Mouse (Mus musculus) midbrain, embryonic 15.5 days (tissue): ENCODE data around the gene Themis2. TPM values are rescaled to one million over a fixed set of nuclear protein-coding genes. Genes with fewer than 3 reads are reported as not detected.
"Not testable (repeated sequence)": the region's sequence is repeated elsewhere in the genome, so short reads cannot be mapped to it uniquely, and the experiment has no call there.

Source experiments
- ATAC-seq: fragments of 200-750 bp; cut with Nextera tagmentation; replicated peaks from 2 replicates; pipeline ENCODE4 v1.8.0; 2017; ENCODE audit warnings: moderate TSS enrichment
- H3K27ac ChIP-seq: fragments of 300-500 bp; sonication (generic); 2 replicates; pipeline ENCODE4 v1.5.1; 2015; ENCODE audit warnings: mild to moderate bottlenecking, inconsistent platforms
- H3K27me3 ChIP-seq: fragments of 300-500 bp; sonication (generic); replicated peaks from 2 replicates; pipeline ENCODE4 v1.6.1; 2015; ENCODE audit warnings: inconsistent platforms
- H3K36me3 ChIP-seq: fragments of 300-500 bp; sonication (generic); replicated peaks from 2 replicates; pipeline ENCODE4 v1.6.1; 2015; ENCODE audit warnings: inconsistent platforms
- H3K4me1 ChIP-seq: fragments of 300-500 bp; sonication (generic); 2 replicates; pipeline ENCODE4 v1.6.1; 2015; ENCODE audit warnings: inconsistent platforms
- H3K4me2 ChIP-seq: fragments of 300-500 bp; sonication (generic); 2 replicates; pipeline ENCODE4 v1.6.1; 2015; ENCODE audit warnings: inconsistent platforms, mild to moderate bottlenecking, moderate library complexity
- H3K4me3 ChIP-seq: fragments of 300-500 bp; sonication (generic); 2 replicates; pipeline ENCODE4 v1.5.1; 2015; ENCODE audit warnings: mild to moderate bottlenecking, inconsistent platforms
- H3K9ac ChIP-seq: fragments of 300-500 bp; sonication (generic); 2 replicates; pipeline ENCODE4 v1.6.1; 2015; ENCODE audit warnings: mild to moderate bottlenecking, inconsistent platforms
- H3K9me3 ChIP-seq: fragments of 300-500 bp; sonication (generic); 2 replicates; pipeline ENCODE4 v1.6.1; 2016; ENCODE audit warnings: inconsistent platforms
- WGBS: fragments of 180-500 bp; shearing (Covaris S2); methylation state at CpG from one replicate; pipeline ENCODE4 v1.1.7; 2015; ENCODE audit warnings: mixed read lengths; 5-methylcytosine and 5-hydroxymethylcytosine counted together
- polyA plus RNA-seq: library from polyadenylated mRNA; unstranded; fragments of >200 nt; fragmentation: Nextera tagmentation; extraction: Ambion mirVana; gene quantifications from 2 replicates; pipeline ENCODE4 v1.2.1, GENCODE M21; 2015

Gene Themis2
- polyA plus RNA-seq, 1 experiment from 2014 or later: 0.62 TPM

GRCm38 (mm10) chr4:132767914-132768876 lies 28.0 kb downstream of the Themis2 start, which contains the start of gene Rpa2:
Rpa2 (plus strand) TSS chr4:132768332.
- H3K36me3 ChIP-seq: peaks cover 10% of the 10 kb centered on the region; the same call in 1 of the 2 replicates
- H3K9me3 ChIP-seq: no peaks in the 10 kb centered on the region
- H3K27ac ChIP-seq: 0 out of 2 replicates have a peak within 1 kb of the TSS, but pooled peaks have one; percentile 46
- H3K27me3 ChIP-seq: no peaks in the 10 kb centered on the region
- H3K4me2 ChIP-seq: peak within 1 kb of the TSS; percentile 91
- H3K4me1 ChIP-seq: peaks cover 10% of the 10 kb centered on the region
- WGBS: under 1% methylated on average over 69 of the region's 71 CpGs
- peak within 1 kb of the TSS; percentile 38 for H3K9ac ChIP-seq
- peak; percentile 98 for ATAC-seq
- H3K4me3 ChIP-seq: peak within 1 kb of the TSS; percentile 72

GRCm38 (mm10) chr4:132763125-132763524 lies 33.1 kb downstream of the Themis2 start:
- not testable (repeated sequence) for H3K9ac ChIP-seq, ATAC-seq, H3K27me3 ChIP-seq, H3K4me3 ChIP-seq, H3K9me3 ChIP-seq, H3K27ac ChIP-seq, H3K36me3 ChIP-seq, H3K4me2 ChIP-seq, H3K4me1 ChIP-seq
- WGBS: 85% methylated on average over 3 of the region's 3 CpGs

- 81% methylated on average over 6 of the region's 6 CpGs for WGBS
- no peak overlapping the region for H3K27ac ChIP-seq
- H3K27me3 ChIP-seq: peaks cover 6% of the 10 kb centered on the region
- no peaks in the 10 kb centered on the region for H3K4me1 ChIP-seq
- no peaks in the 10 kb centered on the region for H3K36me3 ChIP-seq
- no peak overlapping the region for H3K9ac ChIP-seq
- H3K9me3 ChIP-seq: no peaks in the 10 kb centered on the region
- ATAC-seq: no peak
- H3K4me3 ChIP-seq: no peak overlapping the region
- H3K4me2 ChIP-seq: no peak overlapping the region
Observed at GRCm38 (mm10) chr4:132762602-132763001, 33.6 kb downstream of the Themis2 start.

GRCm38 (mm10) chr4:132760296-132760695 lies 35.9 kb downstream of the Themis2 start:
- 83% methylated on average over 3 of the region's 3 CpGs for WGBS
- peaks cover 15% of the 10 kb centered on the region for H3K27me3 ChIP-seq

GRCm38 (mm10) chr4:132757633-132758351 lies 38.4 kb downstream of the Themis2 start:
- no peaks in the 10 kb centered on the region for H3K36me3 ChIP-seq
- H3K9ac ChIP-seq: no peak overlapping the region
- H3K27me3 ChIP-seq: peaks cover 15% of the 10 kb centered on the region
- peaks cover 9% of the 10 kb centered on the region for H3K4me1 ChIP-seq
- H3K4me3 ChIP-seq: no peak overlapping the region
- H3K9me3 ChIP-seq: no peaks in the 10 kb centered on the region
- no peak for ATAC-seq
- 82% methylated on average over 7 of the region's 7 CpGs for WGBS
- H3K27ac ChIP-seq: no peak overlapping the region
- H3K4me2 ChIP-seq: 0 out of 2 replicates have a peak overlapping the region, but pooled peaks have one; percentile 71

More at GRCm38 (mm10) chr4:132760296-132760695, 35.9 kb downstream of the Themis2 start:
- Histone ChIP-seq H3K9ac (no peak overlapping the region), H3K4me3 (no peak overlapping the region), H3K4me1 (peaks cover 9% of the 10 kb centered on the region), H3K9me3 (no peaks in the 10 kb centered on the region), H3K27ac (no peak overlapping the region), H3K4me2 (no peak overlapping the region), H3K36me3 (no peaks in the 10 kb centered on the region)
- ATAC-seq: no peak

- Histone ChIP-seq H3K4me1 (peaks cover 9% of the 10 kb centered on the region), H3K9me3 (no peaks in the 10 kb centered on the region), H3K9ac (peak within 1 kb of the TSS; percentile 37), H3K4me3 (peak within 1 kb of the TSS; percentile 37), H3K36me3 (no peaks in the 10 kb centered on the region), H3K27ac (no peak within 1 kb of the TSS), H3K4me2 (peak within 1 kb of the TSS; percentile 71), H3K27me3 (peaks cover 15% of the 10 kb centered on the region)
- ATAC-seq: no peak
- WGBS: under 1% methylated on average over 22 of the region's 22 CpGs
Observed at GRCm38 (mm10) chr4:132756974-132757373, 39.2 kb downstream of the Themis2 start, which contains the start of gene Smpdl3b. Smpdl3b (minus strand) TSS chr4:132757252.

- 59% methylated on average over 6 of the region's 6 CpGs for WGBS
- Histone ChIP-seq H3K27ac (no peak overlapping the region), H3K4me3 (no peak overlapping the region), H3K9ac (no peak overlapping the region), H3K27me3 (peaks cover 13% of the 10 kb centered on the region), H3K36me3 (no peaks in the 10 kb centered on the region), H3K4me1 (peaks cover 9% of the 10 kb centered on the region), H3K4me2 (no peak overlapping the region), H3K9me3 (no peaks in the 10 kb centered on the region)
- ATAC-seq: no peak
Observed at GRCm38 (mm10) chr4:132752992-132753391, 43.2 kb downstream of the Themis2 start.

GRCm38 (mm10) chr4:132749258-132749982 lies 46.8 kb downstream of the Themis2 start:
- no peak overlapping the region for H3K27ac ChIP-seq
- no peak overlapping the region for H3K9ac ChIP-seq
- H3K4me2 ChIP-seq: no peak overlapping the region
- H3K36me3 ChIP-seq: no peaks in the 10 kb centered on the region
- H3K4me3 ChIP-seq: no peak overlapping the region
- ATAC-seq: no peak
- 81% methylated on average over 6 of the region's 6 CpGs for WGBS
- H3K27me3 ChIP-seq: no peaks in the 10 kb centered on the region
- H3K9me3 ChIP-seq: no peaks in the 10 kb centered on the region
- peaks cover 6% of the 10 kb centered on the region for H3K4me1 ChIP-seq

GRCm38 (mm10) chr4:132748778-132749177 lies 47.4 kb downstream of the Themis2 start:
- no peaks in the 10 kb centered on the region for H3K36me3 ChIP-seq
- H3K9me3 ChIP-seq: no peaks in the 10 kb centered on the region
- no peak overlapping the region for H3K4me2 ChIP-seq
- no peaks in the 10 kb centered on the region for H3K27me3 ChIP-seq
- H3K27ac ChIP-seq: no peak overlapping the region
- no peak overlapping the region for H3K9ac ChIP-seq
- WGBS: 89% methylated on average over 4 of the region's 4 CpGs
- H3K4me3 ChIP-seq: no peak overlapping the region
- peaks cover 12% of the 10 kb centered on the region for H3K4me1 ChIP-seq
- ATAC-seq: no peak

- H3K4me1 ChIP-seq: peaks cover 15% of the 10 kb centered on the region
- H3K27me3 ChIP-seq: no peaks in the 10 kb centered on the region
- H3K27ac ChIP-seq: no peak overlapping the region
- H3K9me3 ChIP-seq: no peaks in the 10 kb centered on the region
- no peak overlapping the region for H3K4me2 ChIP-seq
- WGBS: 80% methylated on average over 9 of the region's 9 CpGs
- H3K36me3 ChIP-seq: no peaks in the 10 kb centered on the region
- no peak for ATAC-seq
- H3K4me3 ChIP-seq: no peak overlapping the region
- no peak overlapping the region for H3K9ac ChIP-seq
Observed at GRCm38 (mm10) chr4:132747664-132748259, 48.4 kb downstream of the Themis2 start.

- no peak overlapping the region for H3K4me3 ChIP-seq
- peaks cover 15% of the 10 kb centered on the region for H3K4me1 ChIP-seq
- no peaks in the 10 kb centered on the region for H3K27me3 ChIP-seq
- no peaks in the 10 kb centered on the region for H3K9me3 ChIP-seq
- ATAC-seq: no peak
- H3K4me2 ChIP-seq: no peak overlapping the region
- WGBS: 87% methylated on average over 9 of the region's 9 CpGs
- H3K36me3 ChIP-seq: no peaks in the 10 kb centered on the region
- no peak overlapping the region for H3K27ac ChIP-seq
- H3K9ac ChIP-seq: no peak overlapping the region
Observed at GRCm38 (mm10) chr4:132746911-132747517, 49.2 kb downstream of the Themis2 start.
